Mouse (Mus musculus) heart, postnatal 14 days (tissue): ENCODE results near the gene Rad51b. TPM values are rescaled to one million over a fixed set of nuclear protein-coding genes. Genes with fewer than 3 reads are reported as not detected.

Source experiments
- DNase-seq, 2 experiments: peaks; one replicate each; pipeline ENCODE4 v3.0.0; 2021 to 2022
- intact Hi-C: fragments of 180-260 bp; cut with DNase I; formaldehyde crosslinking; loops from one replicate; pipeline ENCODE4 v1.15.1; 2025
- total RNA-seq, 2 experiments: library from RNA; stranded (reverse); gene quantifications; 2 replicates each; pipeline ENCODE4 v1.2.3; 2021

Rad51b gene
- total RNA-seq, 2 experiments from 2014 or later, result 0.79 to 0.88 TPM

DNA sequence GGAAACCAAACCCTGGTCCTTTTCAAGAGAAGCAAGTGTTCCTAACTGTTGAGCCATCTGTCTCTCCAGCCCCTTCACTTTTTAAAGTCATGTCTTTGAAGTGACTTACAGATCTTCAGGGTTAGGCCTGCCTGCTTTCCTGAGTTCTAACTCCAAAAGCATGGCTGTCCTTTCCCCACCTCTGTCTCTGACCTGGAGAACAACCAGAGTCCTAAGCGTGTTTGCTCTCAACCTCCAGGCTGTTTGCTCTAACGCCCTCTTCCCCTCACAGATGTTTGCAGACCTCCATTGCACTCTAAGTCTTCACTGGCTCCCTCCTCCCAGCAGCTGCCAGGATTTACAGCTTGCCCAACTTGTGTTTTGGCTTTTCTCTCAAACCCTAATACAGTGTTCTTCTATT lies 29.7 kb downstream of the Rad51b start:
- intact Hi-C loops, result no loop called here
- no peak for DNase-seq

DNA sequence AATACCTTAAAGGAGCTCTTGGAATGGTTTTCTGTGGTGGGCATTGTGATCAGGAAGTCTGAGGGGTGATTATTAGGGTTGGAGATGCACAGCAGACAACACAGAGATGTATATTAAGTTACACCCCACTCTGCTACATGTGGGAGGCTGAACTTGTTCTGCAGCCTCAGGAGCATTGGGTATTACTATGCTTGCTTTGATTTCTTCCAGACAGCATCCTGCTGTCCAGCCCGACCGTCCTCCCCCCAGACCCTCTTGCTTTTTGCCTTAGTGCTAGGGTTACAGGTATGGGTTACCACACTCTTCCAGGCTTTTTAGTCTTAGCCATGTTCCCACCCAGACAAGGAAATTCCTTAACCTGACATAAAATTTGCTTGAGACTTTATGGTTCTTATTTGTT lies 30.8 kb downstream of the Rad51b start:
- DNase-seq, result no peak
- intact Hi-C loops, result no loop called here

DNA sequence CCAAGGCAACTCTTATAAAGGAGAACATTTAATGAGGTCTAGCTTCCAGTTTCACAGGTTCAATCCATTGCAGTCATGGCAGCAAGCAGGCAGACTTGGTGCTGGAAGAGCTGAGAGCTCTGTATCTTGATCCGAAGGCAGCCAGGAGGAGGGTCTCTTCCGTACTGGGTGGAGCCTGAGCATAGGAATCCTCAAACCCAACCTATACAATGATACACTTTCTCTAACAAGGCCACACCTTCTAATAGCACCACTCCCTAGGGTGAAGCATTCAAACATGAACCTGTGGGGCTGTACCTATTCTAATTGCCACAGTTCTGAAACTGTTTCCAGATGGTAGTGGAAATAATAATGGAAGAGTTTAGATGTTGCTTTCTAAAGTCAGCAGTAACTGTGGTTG lies 33.5 kb downstream of the Rad51b start:
- intact Hi-C loops, result no loop called here
- no peak for DNase-seq

DNA sequence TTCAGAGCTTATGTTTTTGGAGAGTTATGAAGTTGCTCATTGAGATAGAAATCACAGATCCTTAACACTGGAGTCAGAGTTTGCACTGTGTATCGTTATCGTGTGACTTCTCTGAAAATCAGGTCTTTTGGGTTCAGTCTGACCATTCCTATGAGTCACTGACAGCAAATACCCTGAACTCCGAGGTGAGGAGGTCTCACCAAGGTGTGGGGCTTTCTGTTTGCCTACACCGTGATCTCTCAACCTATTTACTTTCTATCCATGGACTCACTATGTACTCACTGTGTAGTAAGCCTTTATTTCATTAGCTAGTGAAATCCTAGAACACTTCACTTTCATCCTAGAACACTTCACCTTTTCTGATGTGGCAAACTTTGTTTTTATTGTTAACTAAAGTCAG lies 34.6 kb downstream of the Rad51b start:
- intact Hi-C loops, result no loop called here
- DNase-seq, result no peak

DNA sequence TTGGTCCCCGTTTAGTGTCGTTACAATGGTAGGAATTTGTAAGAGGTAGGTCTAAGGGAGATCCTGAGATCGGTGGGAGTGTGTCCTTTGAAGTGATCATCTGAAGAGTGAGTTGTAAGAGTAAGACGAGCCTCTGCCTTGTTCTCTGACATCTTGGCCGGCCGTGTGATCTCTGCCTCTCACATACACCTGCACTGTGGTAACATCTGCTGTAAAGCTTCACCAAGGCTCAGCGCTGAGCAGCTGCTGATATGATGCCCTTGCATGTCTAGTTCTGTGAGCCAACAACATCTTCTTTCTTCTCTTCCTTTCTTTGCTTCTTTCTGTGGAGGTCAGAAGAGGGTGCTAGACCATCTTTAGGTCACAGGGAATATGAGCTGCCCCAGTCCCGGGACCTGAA lies 41.7 kb downstream of the Rad51b start:
- DNase-seq, result no peak
- intact Hi-C loops, result no loop called here

DNA sequence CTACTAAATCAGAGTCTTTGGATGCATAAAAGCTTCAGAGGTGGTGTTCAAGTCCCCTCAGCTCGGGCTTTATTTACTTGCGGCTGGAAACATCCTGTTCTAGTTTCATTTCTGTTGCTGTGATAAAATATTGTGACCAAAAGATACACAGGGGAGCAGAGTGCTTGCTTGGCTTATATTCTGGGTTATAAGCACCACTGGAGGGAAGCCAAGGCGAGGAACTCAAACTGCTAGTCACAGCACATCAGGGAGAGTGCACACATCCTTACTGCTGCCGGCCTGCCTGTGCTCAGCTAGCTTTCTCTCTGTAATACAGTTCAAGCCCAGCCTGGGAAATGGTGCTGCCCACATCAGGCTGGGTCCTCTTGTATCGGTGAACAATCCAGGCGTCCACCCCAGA lies 43.4 kb downstream of the Rad51b start:
- intact Hi-C loops, result no loop called here
- peak; percentile 27 to 35 for DNase-seq

DNA sequence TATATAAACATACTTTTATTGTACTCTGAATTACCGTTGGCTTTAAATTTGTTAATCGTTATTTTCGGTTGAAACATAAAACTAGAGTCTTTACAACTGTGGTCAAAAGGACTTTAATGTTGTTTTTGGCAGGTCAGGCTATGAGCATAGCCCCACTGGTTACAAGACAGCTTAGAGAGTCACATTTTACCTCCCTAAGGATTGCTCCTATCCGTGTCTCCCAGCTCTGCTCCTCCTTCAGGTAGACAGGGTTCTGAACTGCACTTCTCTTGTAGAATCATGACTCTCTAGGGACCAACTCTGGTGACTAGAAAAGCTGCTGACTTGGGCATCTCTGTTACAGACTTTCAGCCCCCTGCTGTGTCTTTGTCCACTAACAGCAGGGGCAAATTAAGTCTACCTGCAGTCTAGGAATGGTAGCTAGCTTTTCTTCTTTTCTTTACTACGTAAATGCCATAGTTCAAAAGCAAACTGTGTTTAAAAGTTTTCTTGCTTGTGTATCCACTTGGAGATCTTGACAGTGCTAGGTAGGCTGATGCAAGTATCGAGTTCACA lies 44.3 kb downstream of the Rad51b start:
- DNase-seq, result no peak
- intact Hi-C loops, result no loop called here

DNA sequence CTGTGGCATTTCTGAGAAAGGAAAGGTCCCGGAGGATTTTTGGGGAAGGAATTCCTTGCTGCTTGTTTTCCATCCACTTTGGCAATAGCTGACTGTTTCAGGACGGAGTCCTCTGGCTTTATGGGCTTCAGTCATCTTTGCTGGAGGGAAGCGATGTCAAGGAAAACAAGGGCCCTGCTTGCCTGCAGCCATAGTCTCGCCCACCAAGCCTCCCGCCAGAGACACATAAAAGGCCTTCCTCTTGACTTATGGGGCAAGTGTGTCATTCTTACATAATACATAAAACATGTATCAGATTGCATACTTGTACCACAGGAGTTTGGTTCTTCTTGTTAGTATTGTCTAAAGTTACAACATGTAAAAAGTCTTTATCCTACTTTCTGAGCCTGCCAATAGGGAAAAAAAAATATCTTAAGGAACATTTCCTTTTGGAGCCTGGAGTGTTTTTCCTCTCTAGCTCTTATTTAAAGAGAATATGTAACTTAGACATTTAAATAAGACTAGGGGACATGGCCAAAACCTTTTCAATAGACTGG lies 49.2 kb downstream of the Rad51b start:
- no peak for DNase-seq
- intact Hi-C loops, result no loop called here

DNA sequence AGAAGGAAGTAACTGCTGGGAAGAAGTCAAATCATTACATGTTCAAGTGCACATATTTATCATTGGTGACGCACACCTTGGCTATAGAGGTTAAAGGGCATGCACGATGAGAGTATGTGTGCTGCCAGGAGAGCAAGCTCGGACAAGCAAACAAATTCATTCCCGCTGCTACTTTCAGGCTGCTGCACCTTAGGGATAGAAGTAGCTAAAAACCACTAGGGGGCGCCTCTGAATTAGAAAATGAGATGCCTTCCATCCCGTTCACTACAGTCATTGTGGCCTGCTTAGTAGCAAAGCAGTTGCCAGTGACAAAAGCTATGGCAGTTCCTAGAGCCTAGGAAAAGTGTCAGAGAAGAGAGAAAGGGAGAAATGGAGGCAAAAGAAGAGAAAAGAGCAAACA lies 50.6 kb downstream of the Rad51b start:
- peak; percentile 43 to 75 for DNase-seq
- intact Hi-C loops, result no loop called here

DNA sequence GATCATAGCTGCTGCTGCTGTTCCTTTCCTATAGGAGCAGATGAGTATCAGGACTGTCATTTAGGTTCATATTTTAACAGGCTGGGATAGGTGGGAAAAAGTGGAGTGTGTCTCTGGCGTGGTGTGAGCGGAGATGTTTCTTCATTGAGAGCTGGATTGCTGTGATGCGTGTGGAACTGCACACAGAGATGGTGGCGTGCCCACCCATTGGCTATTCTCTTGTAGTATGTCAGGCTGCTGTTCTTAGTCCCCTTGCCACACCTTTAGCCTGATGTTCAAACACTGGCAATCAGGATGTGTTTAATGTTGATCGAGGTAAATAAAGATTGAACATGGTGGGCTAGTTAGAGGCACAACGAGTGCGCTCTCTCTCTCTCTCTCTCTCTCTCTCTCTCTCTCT lies 54.4 kb downstream of the Rad51b start:
- intact Hi-C loops, result loop anchor here (10.0 kb wide), 1 partner anchor 393 kb away; no protein-coding TSS in a partner anchor
- no peak for DNase-seq

DNA sequence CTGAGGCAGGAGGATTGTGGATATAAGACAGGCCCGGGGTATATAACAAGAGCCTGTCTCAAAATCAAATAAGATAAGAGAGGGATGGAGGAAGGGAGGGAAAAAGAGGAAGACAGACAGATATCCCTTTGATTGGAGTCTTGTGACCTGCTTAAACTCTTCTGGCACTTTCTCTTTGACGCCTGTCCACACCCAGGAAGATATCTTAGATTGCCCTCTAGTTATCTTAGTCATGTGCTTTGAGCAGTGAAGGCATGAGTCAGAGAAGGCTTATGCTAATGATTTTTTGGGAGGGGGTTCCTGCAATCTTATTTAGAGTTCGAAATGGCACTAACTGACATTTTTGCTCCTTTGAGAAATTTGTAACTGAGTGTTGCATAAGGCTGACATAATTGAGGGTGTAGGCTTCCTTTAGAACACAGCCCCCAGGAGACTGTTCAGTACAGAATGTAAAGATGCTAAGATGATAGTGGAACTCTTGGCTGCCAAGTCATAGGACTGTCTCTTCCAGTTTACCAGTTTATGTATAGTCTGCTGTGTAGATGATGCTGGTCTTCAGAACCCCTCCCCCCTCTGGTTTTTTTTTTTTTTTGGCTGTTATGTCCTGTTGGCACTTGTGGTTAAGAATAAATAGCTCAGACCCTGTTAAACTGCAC lies 55.1 kb downstream of the Rad51b start:
- DNase-seq, result no peak
- intact Hi-C loops, result loop anchor here (10.0 kb wide), 1 partner anchor 393 kb away; no protein-coding TSS in a partner anchor

DNA sequence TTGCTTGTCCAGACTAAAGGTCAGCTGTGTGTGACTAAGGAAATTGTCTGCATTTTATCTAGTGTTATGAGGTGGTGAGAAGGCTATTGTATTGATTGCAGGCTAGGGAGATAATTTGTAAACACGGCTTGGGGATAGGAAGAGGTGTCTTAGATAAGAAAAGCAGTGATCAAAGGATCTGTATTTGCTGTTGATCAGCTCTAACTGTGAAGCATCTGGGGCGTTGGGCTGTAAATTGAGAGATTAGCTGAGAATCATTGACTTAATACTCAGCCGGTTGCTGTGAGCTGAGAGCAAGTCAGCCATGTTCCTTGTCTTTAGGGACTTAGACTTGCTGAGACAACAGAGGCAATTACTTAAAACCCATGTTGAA lies 55.6 kb downstream of the Rad51b start:
- intact Hi-C loops, result loop anchor here (10.0 kb wide), 1 partner anchor 392 kb away; no protein-coding TSS in a partner anchor
- no peak for DNase-seq

DNA sequence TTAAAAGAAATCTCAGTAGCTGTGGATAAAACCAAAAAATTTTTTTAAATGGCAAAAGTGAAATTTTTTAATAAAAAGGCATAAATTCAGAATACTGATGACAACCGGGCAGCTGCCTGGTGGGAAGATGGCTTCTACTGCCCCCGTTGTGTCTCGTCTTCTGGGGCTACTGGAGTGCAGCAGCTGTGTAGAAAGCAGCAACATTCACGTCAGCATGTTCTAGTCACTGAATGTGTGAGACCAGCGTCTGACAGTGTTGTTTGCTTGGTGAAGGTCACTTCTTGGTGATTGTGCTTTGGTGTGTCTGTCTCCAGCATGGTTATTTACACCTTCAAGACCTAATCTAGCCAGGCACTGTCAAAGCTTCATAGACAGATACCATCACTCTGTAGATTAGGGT lies 56.3 kb downstream of the Rad51b start:
- intact Hi-C loops, result loop anchor here (10.0 kb wide), 1 partner anchor 391 kb away; no protein-coding TSS in a partner anchor
- DNase-seq, result no peak

DNA sequence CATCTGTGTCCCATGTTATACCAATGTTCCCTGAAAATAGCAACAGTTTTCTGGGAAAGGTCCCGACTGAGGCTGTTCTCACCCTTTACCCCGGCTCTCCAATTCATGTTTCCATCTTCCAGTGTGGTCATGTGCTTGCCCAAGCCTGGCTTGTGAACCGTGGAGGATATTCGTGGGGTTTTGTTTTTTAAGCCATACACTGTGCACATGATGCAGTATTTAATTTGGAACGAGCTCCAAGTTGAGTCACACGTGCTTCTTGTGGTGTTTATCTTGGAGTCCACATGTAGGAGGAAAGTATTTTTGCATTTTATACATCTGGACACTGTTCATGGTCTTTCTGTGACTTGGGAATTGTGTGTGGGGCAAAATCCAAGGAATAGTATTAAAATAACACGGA lies 57.5 kb downstream of the Rad51b start:
- DNase-seq, result no peak
- intact Hi-C loops, result loop anchor here (5.0 to 10.0 kb wide), 2 partner anchors 258 to 390 kb away; no protein-coding TSS in a partner anchor

DNA sequence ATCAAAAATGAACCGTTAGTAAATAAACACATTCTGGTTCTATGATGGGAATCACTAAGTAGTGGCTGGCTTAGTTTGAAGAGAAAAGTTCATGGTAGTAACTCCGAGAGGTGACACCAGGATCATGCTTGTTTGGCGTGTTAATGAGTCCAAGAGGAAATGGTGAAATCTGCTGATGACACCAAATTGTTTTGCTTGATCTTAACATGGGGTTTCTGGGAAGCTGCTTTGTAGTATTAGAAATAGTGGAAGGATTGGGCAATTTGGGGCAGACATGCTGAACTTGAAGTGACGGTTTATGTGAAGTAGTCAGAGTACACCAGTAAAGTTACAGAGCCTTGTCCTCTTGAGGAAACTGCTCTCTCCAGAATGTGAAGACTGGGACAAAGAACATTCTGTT lies 59.1 kb downstream of the Rad51b start:
- no peak for DNase-seq

DNA sequence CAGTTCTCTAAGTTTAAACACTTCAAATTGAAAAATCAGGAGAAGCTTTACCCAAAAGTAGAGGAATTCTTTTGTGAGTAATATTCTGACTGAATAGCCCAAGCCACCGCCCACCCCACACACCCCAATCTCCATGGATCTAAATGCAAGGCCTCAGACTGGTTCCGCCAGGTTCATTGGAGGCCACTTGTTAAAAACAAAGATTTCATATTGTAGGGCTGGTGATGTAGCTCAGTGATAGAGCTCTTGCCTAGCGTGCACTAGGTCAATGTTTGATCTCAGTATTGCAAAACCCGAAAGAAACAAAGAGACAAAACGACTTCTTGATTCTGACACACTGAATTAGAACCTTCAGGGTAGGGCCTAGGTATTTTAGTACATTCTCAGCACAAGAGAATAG lies 60.5 kb downstream of the Rad51b start:
- DNase-seq, result no peak
- intact Hi-C loops, result loop anchor here (5.0 to 10.0 kb wide), 2 partner anchors 255 to 387 kb away; no protein-coding TSS in a partner anchor

More for the DNA sequence above, 59.1 kb downstream of the Rad51b start:
- intact Hi-C loops, result loop anchor here (5.0 to 10.0 kb wide), 2 partner anchors 256 to 389 kb away; no protein-coding TSS in a partner anchor

DNA sequence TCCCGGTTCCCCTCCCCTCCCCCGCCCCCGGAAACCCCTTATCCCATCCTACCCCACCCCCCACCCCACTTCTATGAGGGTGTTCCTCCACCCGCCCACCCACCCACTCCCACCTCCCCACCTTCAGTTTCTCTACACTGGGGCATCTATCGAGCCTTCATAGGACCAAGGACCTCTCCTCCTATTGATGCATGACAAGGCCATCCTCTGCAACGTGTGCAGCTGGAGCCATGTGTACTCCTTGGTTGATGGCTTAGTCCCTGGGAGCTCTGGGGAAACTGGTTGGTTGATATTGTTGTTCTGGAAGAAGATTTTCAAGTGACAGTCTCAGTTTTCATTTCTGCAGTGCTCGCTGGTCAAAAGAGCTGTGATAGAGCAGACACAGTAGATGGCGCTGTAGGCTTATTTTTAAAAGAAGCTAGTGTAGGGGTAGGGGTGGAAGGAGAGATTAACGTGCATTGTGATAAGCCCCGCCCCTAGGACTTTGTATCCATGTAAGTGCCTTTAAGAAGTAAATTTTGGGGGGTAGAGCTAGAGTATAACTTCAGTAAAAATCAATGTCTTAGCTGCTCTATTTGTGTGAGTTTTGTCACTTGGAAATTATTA lies 61.6 kb downstream of the Rad51b start:
- DNase-seq, result peak; percentile 41 to 72
- intact Hi-C loops, result loop anchor here (1.0 to 10.0 kb wide), 3 partner anchors 254 to 783 kb away; no protein-coding TSS in a partner anchor

DNA sequence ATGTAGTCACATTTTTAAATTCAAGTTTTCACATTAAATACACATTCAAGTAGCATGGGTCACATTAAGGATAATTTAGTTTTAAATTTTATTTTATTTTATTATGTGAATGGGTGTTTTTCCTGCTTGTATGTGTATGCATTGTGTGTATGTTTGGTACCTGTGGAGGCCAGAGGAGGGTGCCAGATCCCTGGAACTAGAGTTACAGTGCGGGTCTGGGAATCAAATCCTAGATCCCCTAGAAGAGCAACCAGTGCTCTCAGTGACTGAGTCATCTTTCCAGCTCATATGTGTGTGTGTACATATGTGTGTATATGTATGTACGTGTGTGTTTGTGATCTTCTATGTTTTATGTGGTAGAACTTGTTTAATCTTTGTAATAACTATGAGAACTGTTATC lies 62.3 kb downstream of the Rad51b start:
- intact Hi-C loops, result loop anchor here (1.0 to 10.0 kb wide), 3 partner anchors 253 to 782 kb away; no protein-coding TSS in a partner anchor
- no peak for DNase-seq

DNA sequence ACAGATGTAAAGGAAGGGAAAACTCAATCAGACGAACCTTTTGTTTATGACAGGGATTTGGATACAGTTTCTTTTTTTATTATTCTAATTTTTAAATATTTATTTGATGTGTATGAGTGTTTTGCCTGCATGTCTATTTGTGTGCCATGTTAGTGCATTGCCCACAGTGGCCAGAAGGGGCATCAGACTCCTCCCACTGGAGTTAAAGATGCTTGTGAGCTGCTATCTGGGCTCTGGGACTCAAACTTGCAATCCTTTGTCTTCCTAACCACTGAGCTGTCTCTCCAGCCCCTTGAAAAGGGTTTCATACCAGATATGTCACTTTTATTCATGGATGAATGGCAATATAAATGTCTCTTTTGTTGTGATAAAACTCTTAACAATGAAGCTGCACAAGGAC lies 65.1 kb downstream of the Rad51b start:
- intact Hi-C loops, result no loop called here
- DNase-seq, result no peak

DNA sequence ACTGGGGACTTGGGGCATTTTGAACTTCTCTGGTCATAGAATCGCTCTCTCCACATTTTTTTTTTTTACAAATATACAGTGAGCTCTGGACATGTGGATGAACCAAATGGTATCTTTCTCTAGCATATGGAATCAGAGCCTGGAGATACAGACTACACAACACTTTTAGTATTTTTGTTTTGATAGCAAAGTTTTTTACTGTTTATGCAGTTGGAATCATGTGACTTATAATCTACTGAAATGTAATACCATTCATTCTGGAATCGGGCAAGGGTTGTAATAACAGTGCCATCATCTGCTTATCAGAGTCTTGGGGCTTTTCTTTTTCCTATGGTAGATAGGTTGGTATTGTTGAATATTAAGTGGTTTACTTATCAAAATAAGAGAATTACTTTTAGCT lies 67.2 kb downstream of the Rad51b start:
- DNase-seq, result no peak
- intact Hi-C loops, result no loop called here

DNA sequence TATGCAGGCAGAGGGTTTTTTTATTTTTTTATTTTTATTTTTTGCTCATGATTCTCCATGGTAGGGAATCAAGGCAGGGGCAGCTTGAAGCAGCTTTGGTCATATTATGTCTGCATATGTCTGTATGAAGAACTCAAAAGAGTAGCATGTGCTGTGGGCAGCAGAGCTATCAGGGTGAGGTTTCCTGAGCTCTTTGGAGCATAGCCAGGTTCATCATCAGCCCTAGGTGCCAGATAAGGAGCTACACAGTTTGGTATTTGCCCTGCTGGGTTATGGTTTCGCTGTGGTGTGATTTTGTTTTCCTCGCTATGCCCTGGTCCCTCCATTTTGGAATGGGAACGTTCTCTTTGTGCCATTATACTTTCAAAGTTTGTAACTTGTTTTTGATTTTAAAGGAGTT lies 71.7 kb downstream of the Rad51b start:
- intact Hi-C loops, result no loop called here
- DNase-seq, result no peak
